Comparison of ENCODE assay signal across 12 mouse cellular contexts in genomic region chr17:12754243-12755007, GRCm38 (mm10). TPM values are rescaled to one million over a fixed set of nuclear protein-coding genes. Genes with fewer than 3 reads are reported as not detected.
DNase-seq lines count a peak whose midpoint lies in the region; ATAC-seq and TF ChIP-seq lines count a peak whose summit lies in the region.
"Had no signal": no experiment of that assay in that cellular context is flagged by ENCODE, and none has a peak within 500 bp of the region (broad histone marks: within the 10 kb centered on the region; RNA-seq: fewer than 3 reads in every experiment).

No protein-coding gene starts in this region.

- no peaks in the 10 kb centered on the region for H3K9me3 ChIP-seq in heart, embryonic 12.5 days (replicated peaks)
- H3K9me3 ChIP-seq in intestine, postnatal 0 days (ENCODE audit: control insufficient read depth), result no peaks in the 10 kb centered on the region
- H3K9me3 ChIP-seq in midbrain, postnatal 0 days (ENCODE audit: low read length), result no peaks in the 10 kb centered on the region
- H3K9me3 ChIP-seq: forebrain, embryonic 13.5 days; liver, embryonic 15.5 days; midbrain, embryonic 15.5 days had no signal

- no peak for ATAC-seq in heart, embryonic 12.5 days (ENCODE audit: insufficient number of reproducible peaks, low FRiP score)
- ATAC-seq in intestine, postnatal 0 days, result 0 out of 2 replicates have a peak, but pooled peaks have one; percentile 28
- ATAC-seq in midbrain, postnatal 0 days (ENCODE audit: low FRiP score), result no peak
- ATAC-seq: forebrain, embryonic 13.5 days; midbrain, embryonic 15.5 days had no signal

- intact Hi-C loops in heart, postnatal 10 days (cut with DNase I), result no loop called here

- 43% methylated on average over 3 of the region's 3 CpGs for WGBS in heart, embryonic 12.5 days
- 33% methylated on average over 3 of the region's 3 CpGs for WGBS in spleen, adult 2 months
- 40% methylated on average over 3 of the region's 3 CpGs for WGBS in intestine, postnatal 0 days
- WGBS in midbrain, postnatal 0 days, result 83% methylated on average over 3 of the region's 3 CpGs

- peak overlapping the region; percentile 32; the same call in 1 of the 2 replicates for H3K4me2 ChIP-seq in heart, embryonic 12.5 days
- no peak overlapping the region for H3K4me2 ChIP-seq in intestine, postnatal 0 days (replicated peaks; ENCODE audit: low read depth)
- no peak overlapping the region for H3K4me2 ChIP-seq in midbrain, postnatal 0 days (ENCODE audit: low read depth, low read length, poor library complexity, severe bottlenecking)
- H3K4me2 ChIP-seq: forebrain, embryonic 13.5 days; liver, embryonic 15.5 days; midbrain, embryonic 15.5 days had no signal

- peak overlapping the region; percentile 44 for H3K27ac ChIP-seq in heart, embryonic 12.5 days (ENCODE audit: poor library complexity, severe bottlenecking)
- H3K27ac ChIP-seq in spleen, adult 2 months (ENCODE audit: insufficient read depth, low read length), result 0 out of 2 replicates have a peak overlapping the region, but pooled peaks have one; percentile 14
- peak overlapping the region; percentile 30 for H3K27ac ChIP-seq in intestine, postnatal 0 days (ENCODE audit: low read depth, low read length)
- no peak overlapping the region for H3K27ac ChIP-seq in midbrain, postnatal 0 days (ENCODE audit: low read depth, low read length)
- H3K27ac ChIP-seq: forebrain, embryonic 13.5 days; liver, embryonic 15.5 days; midbrain, embryonic 15.5 days had no signal

- no peak for TF ChIP-seq CTCF in spleen, adult 2 months (IDR thresholded peaks at IDR 0.05; ENCODE audit: extremely low read depth, insufficient read depth, insufficient read length, insufficient replicate concordance)
- TF ChIP-seq CTCF in intestine, postnatal 0 days (IDR thresholded peaks at IDR 0.05; ENCODE audit: low read depth), result no peak
- TF ChIP-seq CTCF in midbrain, postnatal 0 days (IDR thresholded peaks at IDR 0.05), result no peak

- H3K27me3 ChIP-seq in heart, embryonic 12.5 days (replicated peaks), result no peaks in the 10 kb centered on the region
- no peaks in the 10 kb centered on the region for H3K27me3 ChIP-seq in spleen, adult 2 months (ENCODE audit: control insufficient read depth, insufficient read depth, low read length)
- no peaks in the 10 kb centered on the region for H3K27me3 ChIP-seq in intestine, postnatal 0 days (replicated peaks; ENCODE audit: control insufficient read depth, insufficient read depth, low read length)
- no peaks in the 10 kb centered on the region for H3K27me3 ChIP-seq in midbrain, postnatal 0 days (ENCODE audit: insufficient read depth, low read length)
- H3K27me3 ChIP-seq: forebrain, embryonic 13.5 days; liver, embryonic 15.5 days; midbrain, embryonic 15.5 days had no signal

- peaks cover 69% of the 10 kb centered on the region for H3K36me3 ChIP-seq in heart, embryonic 12.5 days
- H3K36me3 ChIP-seq in spleen, adult 2 months (ENCODE audit: control insufficient read depth, insufficient read depth, low read length), result no peaks in the 10 kb centered on the region
- peaks cover 7% of the 10 kb centered on the region; the same call in 1 of the 2 replicates for H3K36me3 ChIP-seq in intestine, postnatal 0 days (ENCODE audit: control insufficient read depth, insufficient read depth)
- H3K36me3 ChIP-seq in midbrain, postnatal 0 days (ENCODE audit: insufficient read depth, low read length), result no peaks in the 10 kb centered on the region
- H3K36me3 ChIP-seq: liver, embryonic 15.5 days; midbrain, embryonic 15.5 days had no signal

- H3K4me3 ChIP-seq in heart, embryonic 12.5 days, result no peak overlapping the region
- no peak overlapping the region for H3K4me3 ChIP-seq in spleen, adult 2 months (ENCODE audit: extremely low read depth, insufficient read depth, insufficient read length)
- no peak overlapping the region for H3K4me3 ChIP-seq in intestine, postnatal 0 days (ENCODE audit: low read depth, low read length)
- no peak overlapping the region for H3K4me3 ChIP-seq in midbrain, postnatal 0 days (ENCODE audit: low read depth, low read length)
- H3K4me3 ChIP-seq: forebrain, embryonic 13.5 days; liver, embryonic 15.5 days; midbrain, embryonic 15.5 days had no signal

- TF ChIP-seq POLR2A in spleen, adult 2 months (IDR thresholded peaks at IDR 0.05; ENCODE audit: low read depth, low read length), result no peak

- peak overlapping the region; percentile 58 for H3K9ac ChIP-seq in heart, embryonic 12.5 days
- H3K9ac ChIP-seq in intestine, postnatal 0 days (ENCODE audit: low read depth, low read length), result no peak overlapping the region
- no peak overlapping the region for H3K9ac ChIP-seq in midbrain, postnatal 0 days (replicated peaks; ENCODE audit: low read length, poor library complexity, severe bottlenecking)
- H3K9ac ChIP-seq: forebrain, embryonic 13.5 days; liver, embryonic 15.5 days; midbrain, embryonic 15.5 days had no signal

- peaks cover 98% of the 10 kb centered on the region for H3K4me1 ChIP-seq in heart, embryonic 12.5 days (replicated peaks)
- peaks cover 21% of the 10 kb centered on the region; the same call in 1 of the 2 replicates for H3K4me1 ChIP-seq in spleen, adult 2 months (ENCODE audit: control insufficient read depth, insufficient read depth, insufficient read length)
- peaks cover 21% of the 10 kb centered on the region for H3K4me1 ChIP-seq in intestine, postnatal 0 days (replicated peaks; ENCODE audit: control insufficient read depth, insufficient read depth, low read length)
- no peaks in the 10 kb centered on the region for H3K4me1 ChIP-seq in midbrain, postnatal 0 days (ENCODE audit: insufficient read depth, low read length)

- DNase-seq in heart, postnatal 10 days, result no peak
- DNase-seq in spleen, adult 2 months (ENCODE audit: low read depth in 1 of 2, low spot score in 2 of 2), result no peak
- DNase-seq in spleen, adult 18-20 months, result no peak
- DNase-seq in thymus, postnatal 25 days, result no peak
- no peak for DNase-seq in retina, postnatal 1 day
- DNase-seq in midbrain, postnatal 0 days (ENCODE audit: low spot score), result no peak
- DNase-seq: adrenal gland, adult 8-10 months had no signal

RNA-seq across cellular contexts. Expression of gene Igf2r, which starts 15.0 kb away (rescaled TPM):
- polyA plus RNA-seq in heart, embryonic 12.5 days (2016; fragmentation: Nextera tagmentation; extraction: Ambion mirVana), result 293 and 312 TPM in 2 replicates
- total RNA-seq in heart, postnatal 10 days (2021), result 100 to 1,000 TPM; 180 to 214 TPM
- 7.2 and 9.7 TPM in 2 replicates for polyA plus RNA-seq in spleen, adult 2 months (2012; rRNA removed)
- 25.1 and 28.7 TPM in 2 replicates for polyA plus RNA-seq in intestine, postnatal 0 days (2015; fragmentation: Nextera tagmentation; extraction: Ambion mirVana)
- total RNA-seq in midbrain, postnatal 0 days (2014; rRNA removed), result 31.7 and 44.2 TPM in 2 replicates
- polyA plus RNA-seq in midbrain, postnatal 0 days (2015; fragmentation: Nextera tagmentation; extraction: Ambion mirVana), result 5.0 and 5.4 TPM in 2 replicates
